Mouse (Mus musculus) layer of hippocampus, postnatal 36 days (tissue): ENCODE measurements at regions not wholly inside any gene's neighbourhood (a gene's known extent, or its start where the extent isn't known, plus 50 kb on each side); places are given as distances from the start of the nearest gene placed in this dataset.
A peak's percentile ranks its signal among the peaks of the same experiment; 100 is the strongest.

Experiments
- DNase-seq, 2 experiments: peaks; one replicate each; pipeline ENCODE4 v3.0.0; 2022

GRCm38 (mm10) chr8:27677143-27678106, 230.0 kb downstream of the Poteg start:
- peak in 1 of 2 experiments; percentile 16 for DNase-seq

GRCm38 (mm10) chr8:27679164-27679563, 231.7 kb downstream of the Poteg start:
- DNase-seq, result peak; percentile 24 to 31

GRCm38 (mm10) chr8:27721988-27722387, 274.5 kb downstream of the Poteg start:
- DNase-seq, result no peak

GRCm38 (mm10) chr8:27770296-27770695, 322.8 kb downstream of the Poteg start:
- no peak for DNase-seq

GRCm38 (mm10) chr8:27770803-27771202, 323.3 kb downstream of the Poteg start:
- no peak for DNase-seq

- DNase-seq, result no peak
Measured at GRCm38 (mm10) chr8:27771250-27771649, 323.8 kb downstream of the Poteg start.

- DNase-seq, result no peak
Measured at GRCm38 (mm10) chr8:27778982-27779381, 331.5 kb downstream of the Poteg start.
